Mouse (Mus musculus) C2C12 (cell line): ENCODE results near the gene Acp7.

Source experiments
- CTCF ChIP-seq: IDR thresholded peaks from one replicate; pipeline ENCODE4 v1.5.1; 2011; ENCODE audit not compliant: control insufficient read depth, insufficient read depth, insufficient read length
- USF1 ChIP-seq: IDR thresholded peaks from one replicate; pipeline ENCODE4 v1.6.1; 2011; ENCODE audit warnings: low read depth, mild to moderate bottlenecking, control low read depth, moderate library complexity

GRCm38 (mm10) chr7:28587644-28588043, 43.5 kb downstream of the Acp7 start:
- TF ChIP-seq USF1 (no peak), CTCF (no peak)
